Mouse (Mus musculus): Measurements from ENCODE around the gene Ifi205. TPM values are rescaled to one million over a fixed set of nuclear protein-coding genes. Genes with fewer than 3 reads are reported as not detected.
A peak's percentile ranks its signal among the peaks of the same experiment; 100 is the strongest.
"Not testable (repeated sequence)": the region's sequence is repeated elsewhere in the genome, so short reads cannot be mapped to it uniquely, and the experiment has no call there.

The Ifi205 gene
- polyA plus RNA-seq (2015; fragmentation: Nextera tagmentation; extraction: Ambion mirVana) = 10.2 and 10.4 TPM in 2 replicates

GRCm38 (mm10) chr1:174031698-174032097, at the start of gene Ifi205:
Gene Ifi205, minus strand, starts transcription at chr1:174031810.
- DNase-seq (ENCODE audit: low spot score) = no peak

DNA sequence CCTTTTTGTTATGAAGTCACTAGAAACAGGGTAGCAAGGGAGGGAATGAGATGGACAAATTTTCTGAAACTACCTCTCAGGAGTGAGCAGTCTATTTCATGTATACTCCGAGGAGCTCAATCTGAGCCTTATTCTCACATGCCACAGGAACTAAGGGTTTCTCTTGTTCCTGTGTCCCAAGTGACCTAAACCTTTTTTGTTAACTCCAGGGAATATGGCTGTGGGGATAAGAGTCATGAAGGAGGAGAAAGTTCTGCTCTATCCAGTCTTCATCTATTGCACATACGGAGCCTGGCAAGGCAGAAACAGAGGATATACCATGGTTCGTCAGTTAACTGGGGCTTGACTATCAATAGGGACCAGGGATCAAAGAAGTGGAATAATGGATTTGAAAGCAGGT, 34.7 kb upstream of the Ifi205 start, which contains the start of gene Olfr430:
Olfr430 (plus strand) TSS at position 301 of the 400 bp plus-strand sequence.
- no peak for DNase-seq (ENCODE audit: low spot score)

DNA sequence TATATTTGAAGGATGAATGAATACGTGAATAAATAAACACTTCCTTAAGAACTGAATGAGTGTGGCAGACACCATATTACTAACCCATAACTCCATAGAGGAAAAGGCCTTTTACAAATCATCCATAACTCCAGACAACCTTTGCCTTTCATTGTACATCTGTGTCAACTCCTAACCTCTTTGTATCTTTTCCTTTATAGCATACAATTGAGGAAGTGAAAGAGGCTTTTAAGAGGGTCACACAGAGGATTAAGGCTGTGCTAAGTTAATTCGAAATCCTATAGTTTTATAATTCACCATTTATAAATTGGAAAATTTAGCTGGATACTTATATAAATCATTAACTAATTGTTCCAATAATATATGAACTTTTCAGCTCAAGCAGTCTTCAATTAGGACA, 23.6 kb upstream of the Ifi205 start:
- no peak for DNase-seq (ENCODE audit: low spot score)

DNA sequence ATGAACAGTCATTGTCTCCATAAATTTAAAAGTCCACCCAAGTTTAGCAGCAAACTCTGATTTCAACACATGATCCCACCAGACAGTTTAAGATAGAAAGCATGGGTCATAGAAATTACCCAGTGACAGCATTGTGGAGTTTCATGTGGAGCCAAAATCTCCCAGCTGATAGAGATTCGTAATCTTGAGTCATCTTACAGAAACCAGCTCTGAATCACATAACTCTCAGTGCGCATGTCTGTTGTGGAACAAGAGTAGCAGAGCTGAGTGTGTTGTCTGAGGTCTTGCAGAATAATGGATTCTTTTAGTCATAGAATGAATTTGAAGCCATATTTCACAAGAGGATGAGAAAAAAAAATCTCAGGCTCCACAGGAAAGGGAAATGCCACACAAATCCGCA, 21.4 kb upstream of the Ifi205 start:
- DNase-seq (ENCODE audit: low spot score) = no peak

DNA sequence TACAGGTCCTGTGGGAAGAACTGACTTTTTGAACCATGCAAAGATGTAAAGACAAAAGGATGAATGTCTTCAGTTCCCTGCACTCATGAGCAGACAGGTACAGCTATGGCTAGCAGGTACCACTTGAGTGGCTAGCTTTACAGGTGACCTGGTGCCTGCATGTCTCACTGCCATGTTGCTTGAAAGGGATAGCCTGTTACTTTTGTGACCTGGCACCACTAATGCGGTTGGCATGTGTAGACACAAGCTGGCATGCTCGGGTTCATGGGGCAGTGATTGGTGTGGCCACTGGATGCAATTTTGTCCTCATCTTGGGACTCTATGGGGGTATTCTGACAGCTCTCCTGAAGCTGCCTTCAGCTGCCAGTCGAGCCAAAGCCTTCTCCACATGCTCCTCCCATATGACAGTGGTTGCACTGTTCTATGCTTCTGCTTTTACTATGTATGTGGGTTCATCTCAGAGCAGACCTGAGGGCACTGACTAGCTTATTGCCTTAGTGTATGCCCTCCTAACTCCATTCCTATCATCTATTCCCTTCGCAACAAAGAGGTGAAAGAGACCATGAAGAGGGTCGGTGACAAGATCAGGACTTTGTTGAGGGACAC, 20.4 kb upstream of the Ifi205 start:
- no peak for DNase-seq (ENCODE audit: low spot score)

DNA sequence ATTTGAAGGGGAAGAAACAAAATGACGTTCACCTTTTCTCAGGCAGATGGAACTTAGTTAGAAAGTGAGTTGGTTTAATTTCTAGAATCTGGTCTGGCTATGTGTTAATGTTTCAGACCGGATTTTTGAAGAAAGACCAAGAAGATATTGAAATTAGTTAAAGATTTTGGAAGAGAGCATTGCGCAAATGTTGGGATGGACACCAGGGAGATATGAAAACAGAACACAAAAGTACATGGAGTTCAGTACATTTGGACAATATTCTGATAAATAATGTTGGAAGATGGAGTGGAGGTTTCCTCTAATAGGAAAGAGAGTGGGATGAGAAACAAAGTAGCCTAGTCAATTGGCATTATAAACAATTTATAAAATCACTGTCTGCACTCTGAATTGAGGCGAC, 19.9 kb upstream of the Ifi205 start:
- DNase-seq (ENCODE audit: low spot score) = no peak

- DNase-seq (ENCODE audit: low spot score) = no peak
These were observed 18.9 kb upstream of the Ifi205 start for GRCm38 (mm10) chr1:174050532-174050931.

GRCm38 (mm10) chr1:174049357-174049756, 17.7 kb upstream of the Ifi205 start:
- not testable (repeated sequence) for DNase-seq (ENCODE audit: low spot score)

- DNase-seq (ENCODE audit: low spot score) = no peak
These were observed 17.3 kb upstream of the Ifi205 start, which contains the start of gene Olfr432 for GRCm38 (mm10) chr1:174048893-174049292. Gene Olfr432, plus strand, starts transcription at chr1:174049205.

DNA sequence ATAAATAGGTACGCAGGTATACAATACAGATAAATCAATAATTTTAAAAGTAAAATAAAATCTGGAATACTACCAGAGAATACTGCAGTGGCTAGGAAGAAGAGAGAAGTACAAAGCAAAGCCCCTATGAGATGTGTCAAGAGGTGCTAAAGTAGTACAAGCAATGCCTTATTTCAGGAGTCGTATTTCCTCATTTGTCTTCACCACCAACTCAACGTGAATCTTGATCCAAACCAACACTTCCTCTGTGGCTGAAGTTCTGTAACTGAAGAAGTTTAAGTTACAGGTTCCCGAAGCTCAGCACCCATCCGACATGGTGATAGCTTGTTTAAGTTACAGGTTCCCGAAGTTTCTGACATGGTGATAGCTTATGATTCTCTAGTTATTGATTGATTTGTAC, 16.6 kb upstream of the Ifi205 start:
- DNase-seq (ENCODE audit: low spot score) = not testable (repeated sequence)

GRCm38 (mm10) chr1:174044431-174044830, 12.8 kb upstream of the Ifi205 start:
- DNase-seq (ENCODE audit: low spot score) = no peak

DNA sequence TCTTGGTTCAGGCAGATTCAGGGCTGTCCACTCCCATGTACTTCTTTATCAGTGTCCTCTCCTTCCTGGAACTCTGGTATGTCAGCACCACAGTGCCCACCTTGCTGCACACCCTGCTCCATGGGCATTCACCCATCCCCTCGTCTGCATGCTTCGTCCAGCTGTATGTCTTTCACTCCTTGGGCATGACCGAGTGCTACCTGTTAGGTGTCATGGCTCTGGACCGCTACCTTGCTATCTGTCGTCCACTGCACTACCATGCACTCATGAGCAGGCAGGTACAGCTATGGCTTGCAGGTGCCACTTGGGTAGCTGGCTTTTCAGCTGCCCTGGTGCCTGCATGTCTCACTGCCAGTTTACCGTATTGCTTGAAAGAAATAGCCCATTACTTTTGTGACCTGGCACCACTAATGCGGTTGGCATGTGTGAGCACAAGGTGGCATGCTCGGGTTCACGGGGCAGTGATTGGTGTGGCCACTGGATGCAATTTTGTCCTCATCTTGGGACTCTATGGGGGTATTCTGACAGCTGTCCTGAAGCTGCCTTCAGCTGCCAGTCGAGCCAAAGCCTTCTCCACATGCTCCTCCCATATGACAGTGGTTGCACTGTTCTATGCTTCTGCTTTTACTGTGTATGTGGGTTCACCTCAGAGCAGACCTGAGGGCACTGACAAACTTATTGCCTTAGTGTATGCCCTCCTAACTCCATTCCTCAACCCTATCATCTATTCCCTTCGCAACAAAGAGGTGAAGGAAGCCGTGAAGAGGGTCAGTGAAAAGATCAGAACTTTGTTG, 10.7 kb upstream of the Ifi205 start:
- not testable (repeated sequence) for DNase-seq (ENCODE audit: low spot score)

GRCm38 (mm10) chr1:174040523-174041177, 9.0 kb upstream of the Ifi205 start, which contains the start of gene Olfr433:
Gene Olfr433, plus strand, starts transcription at chr1:174040705.
- peak; percentile 55 for DNase-seq (ENCODE audit: low spot score)

DNA sequence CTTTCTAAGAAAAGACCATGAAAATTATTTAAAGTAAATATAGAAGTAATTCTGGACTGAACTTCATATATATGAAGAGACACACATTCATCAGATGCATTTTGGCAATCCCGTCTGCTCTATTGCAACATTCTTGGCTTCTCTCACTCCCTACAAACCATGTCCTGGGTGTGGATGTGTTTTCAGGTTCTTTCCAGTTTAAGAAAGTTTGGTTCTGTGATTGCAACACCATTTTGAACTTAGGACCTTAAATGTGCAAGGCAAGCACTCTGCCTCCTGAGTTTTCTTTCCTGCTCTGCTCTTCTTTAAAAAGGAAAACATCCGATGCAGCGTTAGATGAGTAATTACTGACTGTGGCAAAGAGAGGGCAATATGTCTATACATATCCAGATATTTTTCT, 6.9 kb upstream of the Ifi205 start:
- DNase-seq (ENCODE audit: low spot score) = no peak

GRCm38 (mm10) chr1:174035841-174036240, 4.2 kb upstream of the Ifi205 start:
- no peak for DNase-seq (ENCODE audit: low spot score)

DNA sequence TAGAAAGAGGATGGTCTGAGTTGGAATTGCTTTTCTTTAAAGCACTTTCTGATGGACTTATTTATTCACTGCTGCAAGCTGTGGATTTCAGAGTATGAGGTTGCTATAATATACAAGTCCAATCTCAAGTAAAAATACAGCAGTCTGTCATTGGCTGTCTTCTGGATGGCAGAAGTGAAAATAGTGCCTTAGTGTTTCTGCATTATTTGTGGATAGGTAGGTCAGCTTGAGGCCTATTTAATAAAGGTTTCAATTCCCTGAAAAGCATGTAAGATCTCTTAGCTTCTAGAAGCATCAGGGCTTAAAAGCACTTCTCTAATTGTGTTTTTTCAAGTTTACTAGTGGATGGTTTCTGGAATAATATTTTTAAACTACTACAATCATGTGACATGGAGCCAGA, 24.6 kb downstream of the Ifi205 start:
- DNase-seq (ENCODE audit: low spot score) = not testable (repeated sequence)

- not testable (repeated sequence) for DNase-seq (ENCODE audit: low spot score)
These were observed 27.1 kb downstream of the Ifi205 start for GRCm38 (mm10) chr1:174004352-174005109.

DNA sequence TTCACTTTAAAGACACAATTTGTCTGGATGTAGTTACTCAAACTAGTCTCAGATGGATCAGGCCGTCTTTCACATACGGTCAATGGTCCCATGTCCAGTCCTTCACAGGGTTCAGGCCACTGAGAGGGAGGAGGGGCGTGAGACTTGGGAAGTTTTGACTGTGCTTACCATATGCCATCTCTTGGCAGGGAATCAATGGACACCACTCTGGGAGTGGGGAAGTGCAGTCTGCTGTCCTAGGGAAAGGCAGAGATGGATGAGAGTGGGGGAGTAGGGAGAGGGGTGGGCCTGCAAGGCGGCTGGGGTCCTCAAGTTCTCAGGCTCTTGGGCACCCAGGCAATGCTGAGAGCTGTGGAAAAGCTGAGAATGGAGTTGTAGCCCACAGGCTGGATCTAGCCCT, 36.6 kb downstream of the Ifi205 start:
- no peak for DNase-seq (ENCODE audit: low spot score)

- DNase-seq (ENCODE audit: low spot score) = not testable (repeated sequence)
These were observed 48.8 kb downstream of the Ifi205 start, which contains the start of gene Ifi202b for GRCm38 (mm10) chr1:173982694-173983305. Gene Ifi202b, minus strand, starts transcription at chr1:173982744.

GRCm38 (mm10) chr1:173981038-173981437, 50.6 kb downstream of the Ifi205 start:
- DNase-seq (ENCODE audit: low spot score) = not testable (repeated sequence)

DNA sequence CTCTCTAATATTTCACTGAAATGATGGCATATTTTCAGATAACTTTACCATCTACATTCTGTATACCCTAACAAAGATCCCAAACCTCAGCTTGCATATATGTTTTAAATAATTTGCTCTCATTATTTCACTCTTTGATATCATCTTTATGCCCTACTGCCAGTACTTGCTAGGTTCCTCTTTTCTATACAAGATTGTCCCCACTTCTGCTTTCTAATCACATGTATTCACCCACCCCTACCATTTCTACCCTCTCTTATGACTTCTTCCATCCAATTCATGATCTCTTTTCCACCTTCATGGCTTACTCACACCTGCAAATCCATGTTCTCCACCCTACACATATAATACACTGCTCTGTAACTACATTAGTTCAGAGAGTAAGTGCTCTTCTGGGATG, 54.0 kb downstream of the Ifi205 start:
- no peak for DNase-seq (ENCODE audit: low spot score)
